Mouse (Mus musculus) c-Kit-negative CD71-positive TER-119-positive erythroid progenitor cells, embryonic 14.5 days (primary cell): Measurements from ENCODE around the gene Olfr702.

Source experiments
- DNase-seq: peaks from one replicate; pipeline ENCODE4 v3.0.0-alpha.2; 2013; ENCODE audit warnings: low read depth, low spot score

Gene Olfr702

GRCm38 (mm10) chr7:106833793-106834192 lies at the start of gene Olfr702:
Olfr702 (minus strand) TSS chr7:106833893.
- DNase-seq = no peak

- DNase-seq = no peak
These were observed 43.1 kb upstream of the Olfr702 start, which contains the start of gene Olfr705 for GRCm38 (mm10) chr7:106876791-106877190. Olfr705 (minus strand) TSS chr7:106876891.

- no peak for DNase-seq
These were observed 29.2 kb upstream of the Olfr702 start, which contains the start of gene Olfr704 for GRCm38 (mm10) chr7:106862885-106863284. Olfr704 (plus strand) TSS chr7:106863185.

GRCm38 (mm10) chr7:106843060-106843459 lies 9.4 kb upstream of the Olfr702 start, which contains the start of gene Olfr703:
Olfr703 (plus strand) TSS chr7:106843360.
- DNase-seq = no peak

GRCm38 (mm10) chr7:106818414-106818813 lies 15.3 kb downstream of the Olfr702 start:
- DNase-seq = no peak

- no peak for DNase-seq
These were observed 17.9 kb downstream of the Olfr702 start for GRCm38 (mm10) chr7:106815775-106816174.

GRCm38 (mm10) chr7:106813829-106814228 lies 19.9 kb downstream of the Olfr702 start, which contains the start of gene Olfr701:
Olfr701 (plus strand) TSS chr7:106814129.
- DNase-seq = no peak

- DNase-seq = no peak
These were observed 25.0 kb downstream of the Olfr702 start, which contains the start of gene Olfr700 for GRCm38 (mm10) chr7:106808734-106809133. Olfr700 (minus strand) TSS chr7:106808834.

- DNase-seq = no peak
These were observed 40.6 kb downstream of the Olfr702 start, which contains the start of gene Olfr699 for GRCm38 (mm10) chr7:106793098-106793497. Olfr699 (minus strand) TSS chr7:106793198.

- no peak for DNase-seq
These were observed 45.4 kb downstream of the Olfr702 start for GRCm38 (mm10) chr7:106788330-106788729.
